Mouse (Mus musculus): ENCODE measurements around the gene A830018L16Rik.
"Not testable (repeated sequence)": the region's sequence is repeated elsewhere in the genome, so short reads cannot be mapped to it uniquely, and the experiment has no call there.

A830018L16Rik gene

GRCm38 (mm10) chr1:12008789-12009550, 595.1 kb downstream of the A830018L16Rik start:
- DNase-seq, result no peak

DNA sequence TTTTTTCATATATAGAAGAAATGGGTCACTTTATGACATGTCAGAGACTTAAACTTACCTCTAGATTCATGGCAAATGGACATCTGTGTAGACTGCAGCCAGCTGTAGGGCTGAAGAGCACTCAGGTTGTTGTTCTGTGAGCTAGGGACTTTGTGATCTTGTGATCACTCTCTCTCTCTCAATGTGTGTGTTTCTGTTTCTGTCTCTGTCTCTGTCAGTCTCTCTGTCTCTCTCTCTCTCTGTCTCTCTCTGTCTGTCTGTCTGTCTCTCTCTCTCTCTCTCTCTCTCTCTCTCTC, 595.6 kb downstream of the A830018L16Rik start:
- DNase-seq, result no peak

GRCm38 (mm10) chr1:12010607-12011006, 596.7 kb downstream of the A830018L16Rik start:
- no peak for DNase-seq

DNA sequence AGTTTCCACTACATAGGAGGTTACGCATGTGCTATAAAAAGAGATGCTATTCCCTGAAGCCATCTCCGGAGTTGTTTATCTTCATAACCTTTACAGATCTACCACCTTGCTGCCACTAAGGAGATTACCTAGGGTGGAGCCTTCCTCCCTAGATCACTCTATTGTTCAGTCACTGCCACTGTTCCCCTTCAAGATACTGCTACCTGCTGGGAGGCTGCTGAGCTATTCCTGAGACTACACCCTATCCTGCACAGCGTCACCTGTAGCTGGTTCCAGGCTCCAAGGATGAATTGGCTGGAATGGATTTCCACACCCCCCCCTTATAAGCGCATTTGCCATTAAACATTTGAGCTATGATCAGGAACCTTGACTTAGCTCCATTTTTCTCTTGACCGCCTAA, 606.7 kb downstream of the A830018L16Rik start:
- not testable (repeated sequence) for DNase-seq
